Mouse (Mus musculus) stomach, postnatal 0 days (tissue): Measurements from ENCODE around the gene Xrcc4.

ENCODE experiments used
- CTCF ChIP-seq: IDR thresholded peaks from 2 replicates; pipeline ENCODE4 v1.5.1; 2016; ENCODE audit warnings: antibody characterized with exemption, low read depth, mild to moderate bottlenecking, moderate library complexity
- EP300 ChIP-seq: optimal IDR thresholded peaks from 2 replicates; pipeline ENCODE3; 2016; ENCODE audit warnings: antibody characterized with exemption

DNA sequence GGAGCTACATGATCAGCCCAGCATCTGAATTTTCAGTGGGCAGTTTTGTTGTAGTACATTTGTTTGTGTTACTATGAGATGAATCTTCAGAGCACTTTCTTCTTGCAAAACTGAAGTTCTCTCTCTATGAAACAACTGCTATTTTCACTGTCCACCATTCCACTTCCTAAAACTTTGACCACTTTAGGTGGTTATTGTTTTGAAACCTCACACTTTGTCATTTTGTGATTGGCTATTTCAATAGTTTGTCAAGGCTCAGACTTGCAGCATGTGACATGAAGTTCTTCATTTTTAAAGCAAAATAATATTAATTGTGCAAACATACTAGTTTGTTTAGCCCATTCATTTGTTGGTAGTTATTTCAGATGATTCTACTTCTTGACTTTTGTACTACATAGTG is 280.4 kb downstream of the Xrcc4 start:
- TF ChIP-seq EP300 (no peak), CTCF (no peak)
